Mouse (Mus musculus) R1 (cell line): ENCODE measurements at regions not wholly inside any gene's neighbourhood (a gene's known extent, or its start where the extent isn't known, plus 50 kb on each side); places are given as distances from the start of the nearest gene placed in this dataset.
A peak's percentile ranks its signal among the peaks of the same experiment; 100 is the strongest.

Source experiments
- DNase-seq: peaks from one replicate; pipeline ENCODE4 v3.0.0-alpha.2; 2018; ENCODE audit warnings: low read depth, low spot score

GRCm38 (mm10) chrX:143462632-143463031 is 55.8 kb upstream of the Pak3 start:
- peak; percentile 1 for DNase-seq

DNA sequence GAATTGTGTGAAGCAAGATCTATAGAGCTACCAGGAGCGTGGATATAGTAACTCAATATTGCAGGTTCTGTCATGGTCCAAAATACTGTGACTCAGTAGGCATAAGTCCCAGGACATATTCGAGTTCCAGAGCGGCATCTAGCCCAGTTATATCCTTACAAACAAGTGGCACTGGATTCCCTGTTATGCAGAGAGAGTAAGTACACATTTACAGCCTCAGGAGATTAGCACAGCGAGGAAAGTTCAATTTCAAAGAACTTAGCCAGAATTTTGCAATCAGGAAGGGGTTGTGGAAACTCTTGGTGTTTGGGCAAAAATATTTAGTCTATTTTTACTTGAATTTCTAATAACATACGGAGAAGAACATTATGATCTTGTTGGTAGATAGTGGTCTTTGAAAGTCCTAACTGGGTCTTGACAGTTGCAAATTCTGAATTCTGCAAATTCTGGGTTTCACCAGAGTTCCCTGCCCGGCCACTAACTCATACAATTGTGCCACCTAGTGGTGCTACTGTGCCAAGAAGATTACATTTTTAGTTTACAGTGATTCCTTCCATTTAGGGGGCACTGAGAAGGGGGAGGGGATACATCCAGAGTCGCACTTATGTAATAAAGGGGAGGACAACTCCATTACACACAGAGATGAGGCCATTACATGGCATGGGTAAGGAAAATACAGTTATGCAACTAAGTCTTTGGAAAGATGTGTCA is 54.7 kb upstream of the Chrdl1 start:
- DNase-seq = peak; percentile 8

DNA sequence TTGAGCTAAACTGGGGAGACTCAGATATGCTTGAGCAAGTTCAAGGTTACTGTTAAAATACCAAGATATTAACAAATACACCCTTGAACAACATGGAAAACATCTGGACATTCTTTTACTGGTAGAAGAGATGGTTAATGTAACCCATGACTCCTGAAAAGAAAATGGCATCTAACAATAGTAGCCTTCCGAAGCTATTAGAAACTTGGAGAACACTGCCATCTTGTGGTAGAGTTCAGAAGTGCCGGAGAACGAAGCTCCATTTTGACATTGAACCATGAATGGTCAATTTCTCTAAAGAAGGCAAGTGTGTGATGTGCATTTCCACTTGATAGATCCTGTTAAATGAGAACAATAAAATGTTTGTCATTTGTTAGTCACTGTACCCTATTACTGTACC is 50.5 kb upstream of the Chrdl1 start:
- peak; percentile 26 for DNase-seq
